Mouse (Mus musculus): Measurements from ENCODE around the gene Trim46.

- TF ChIP-seq CTCF (IDR thresholded peaks at IDR 0.05; ENCODE audit: low read depth) (no peak), EP300 (IDR thresholded peaks at IDR 0.05; ENCODE audit: low read depth) (no peak)
These were observed 13.0 kb upstream of the Trim46 start, which contains the start of gene Dpm3 for GRCm38 (mm10) chr3:89259076-89259475.

Data from heart, postnatal 0 days (tissue).